Mouse (Mus musculus) heart, adult 2 months (tissue): ENCODE data around the gene Gja10. TPM values are rescaled to one million over a fixed set of nuclear protein-coding genes. Genes with fewer than 3 reads are reported as not detected.
A peak's percentile ranks its signal among the peaks of the same experiment; 100 is the strongest.

Experiments
- DNase-seq, 2 experiments: peaks; one replicate each; pipeline ENCODE4 v3.0.0; 2021
- H3K27ac ChIP-seq: fragments of 200-600 bp; 2 replicates; pipeline ENCODE4 v1.8.1; 2022
- H3K27me3 ChIP-seq: fragments of 200-500 bp; 2 replicates; pipeline ENCODE4 v1.6.1; 2012; ENCODE audit warnings: mild to moderate bottlenecking, low read length, inconsistent platforms, mixed read lengths; ENCODE audit not compliant: control insufficient read depth, insufficient read depth
- H3K36me3 ChIP-seq: fragments of 200-500 bp; 2 replicates; pipeline ENCODE4 v1.6.1; 2012; ENCODE audit warnings: low read length, inconsistent platforms; ENCODE audit not compliant: control insufficient read depth, insufficient read depth
- H3K4me1 ChIP-seq: fragments of 200-500 bp; 2 replicates; pipeline ENCODE4 v1.6.1; 2011; ENCODE audit warnings: low read length; ENCODE audit not compliant: control insufficient read depth, insufficient read depth
- H3K4me3 ChIP-seq: fragments of 200-600 bp; 2 replicates; pipeline ENCODE4 v1.8.1; 2022
- H3K79me2 ChIP-seq: fragments of 200-500 bp; replicated peaks from 2 replicates; pipeline ENCODE4 v1.6.1; 2012; ENCODE audit warnings: mild to moderate bottlenecking, inconsistent platforms, low read length, moderate library complexity, mixed read lengths; ENCODE audit not compliant: control insufficient read depth, insufficient read depth
- H3K9ac ChIP-seq: fragments of 200-500 bp; 2 replicates; pipeline ENCODE4 v1.6.1; 2012; ENCODE audit warnings: low read depth, mild to moderate bottlenecking, control low read depth, inconsistent platforms, low read length, mixed read lengths
- CTCF ChIP-seq: fragments of 200-600 bp; IDR thresholded peaks from 2 replicates; pipeline ENCODE4 v1.8.1; 2022; ENCODE audit warnings: antibody characterized with exemption, mild to moderate bottlenecking, moderate library complexity
- EP300 ChIP-seq: fragments of 200-500 bp; IDR thresholded peaks from 2 replicates; pipeline ENCODE4 v1.6.1; 2011; ENCODE audit warnings: low read depth, low read length, control low read depth; ENCODE audit not compliant: insufficient read depth
- POLR2A ChIP-seq: fragments of 200-500 bp; IDR thresholded peaks from 2 replicates; pipeline ENCODE4 v1.6.1; 2011; ENCODE audit warnings: mild to moderate bottlenecking, low read depth, low read length, control low read depth; ENCODE audit not compliant: insufficient read depth
- WGBS: fragments of 180-500 bp; shearing (Covaris S2); methylation state at CpG from one replicate; pipeline ENCODE4 v1.1.7; 2018; 5-methylcytosine and 5-hydroxymethylcytosine counted together
- intact Hi-C: fragments of 180-260 bp; cut with DNase I; formaldehyde crosslinking; loops from one replicate; pipeline ENCODE4 v1.15.1; 2025
- polyA plus RNA-seq: library from polyadenylated mRNA; depleted of rRNA; stranded (reverse); fragments of >200 nt; gene quantifications from 2 replicates; pipeline ENCODE4 v1.2.3, GENCODE M21; 2012; rRNA removed
- total RNA-seq, 2 experiments: library from RNA; stranded (reverse); gene quantifications; 2 replicates each; pipeline ENCODE4 v1.2.3; 2021

Gja10 gene
- total and polyA plus RNA-seq, 3 experiments, result not detected

- intact Hi-C loops, result no loop called here
- Histone ChIP-seq H3K79me2 (no peaks in the 10 kb centered on the region), H3K4me3 (no peak overlapping the region), H3K27ac (no peak overlapping the region), H3K27me3 (no peaks in the 10 kb centered on the region), H3K4me1 (no peaks in the 10 kb centered on the region), H3K36me3 (no peaks in the 10 kb centered on the region), H3K9ac (no peak overlapping the region)
- 59% methylated on average over 6 of the region's 6 CpGs for WGBS
- peak in 1 of 2 experiments; percentile 27 for DNase-seq
- no peak for TF ChIP-seq POLR2A
- no peak for TF ChIP-seq CTCF
- no peak for TF ChIP-seq EP300
Observed at GRCm38 (mm10) chr4:32560246-32560645, 42.3 kb downstream of the Gja10 start.

GRCm38 (mm10) chr4:32555506-32555905 is 47.1 kb downstream of the Gja10 start:
- H3K27me3 ChIP-seq, result no peaks in the 10 kb centered on the region
- no peak for TF ChIP-seq CTCF
- TF ChIP-seq POLR2A, result no peak
- TF ChIP-seq EP300, result no peak
- H3K27ac ChIP-seq, result no peak overlapping the region
- intact Hi-C loops, result no loop called here
- no peaks in the 10 kb centered on the region for H3K79me2 ChIP-seq
- no peaks in the 10 kb centered on the region for H3K4me1 ChIP-seq
- no peak overlapping the region for H3K9ac ChIP-seq
- H3K36me3 ChIP-seq, result no peaks in the 10 kb centered on the region
- DNase-seq, result no peak
- 58% methylated on average over 7 of the region's 7 CpGs for WGBS
- H3K4me3 ChIP-seq, result no peak overlapping the region

GRCm38 (mm10) chr4:32551337-32551736 is 51.2 kb downstream of the Gja10 start:
- intact Hi-C loops, result loop anchor here (5.0 kb wide), 1 partner anchor 494 kb away; no protein-coding TSS in a partner anchor
- no peak for DNase-seq
- WGBS, result 58% methylated on average over 4 of the region's 4 CpGs

GRCm38 (mm10) chr4:32549150-32549549 is 53.4 kb downstream of the Gja10 start:
- H3K27me3 ChIP-seq, result no peaks in the 10 kb centered on the region
- WGBS, result 70% methylated on average over 1 of the region's 1 CpGs
- intact Hi-C loops, result no loop called here

More at GRCm38 (mm10) chr4:32551337-32551736, 51.2 kb downstream of the Gja10 start:
- Histone ChIP-seq H3K27ac (no peak overlapping the region), H3K9ac (no peak overlapping the region), H3K4me1 (no peaks in the 10 kb centered on the region), H3K4me3 (no peak overlapping the region), H3K27me3 (no peaks in the 10 kb centered on the region), H3K79me2 (no peaks in the 10 kb centered on the region), H3K36me3 (no peaks in the 10 kb centered on the region)
- TF ChIP-seq CTCF, result peak; percentile 77
- no peak for TF ChIP-seq POLR2A

More at GRCm38 (mm10) chr4:32549150-32549549, 53.4 kb downstream of the Gja10 start:
- TF ChIP-seq CTCF, result no peak
- no peak overlapping the region for H3K9ac ChIP-seq
- H3K4me1 ChIP-seq, result no peaks in the 10 kb centered on the region
- no peak overlapping the region for H3K4me3 ChIP-seq
- DNase-seq, result no peak
- H3K27ac ChIP-seq, result no peak overlapping the region
- H3K36me3 ChIP-seq, result no peaks in the 10 kb centered on the region
- no peaks in the 10 kb centered on the region for H3K79me2 ChIP-seq

Other genes starting within 250 kb of the Gja10 start
- 1 to 10 TPM; 4.9 to 6.7 TPM for gene Casp8ap2, start 12.7 kb upstream of the Gja10 start, total RNA-seq
- gene Casp8ap2, start 12.7 kb upstream of the Gja10 start, polyA plus RNA-seq, result 2.5 and 4.2 TPM in 2 replicates
- gene Mdn1, start 54.4 kb upstream of the Gja10 start, total RNA-seq, result 1 to 10 TPM; 8.7 to 8.8 TPM
- 4.9 and 6.4 TPM in 2 replicates for gene Mdn1, start 54.4 kb upstream of the Gja10 start, polyA plus RNA-seq
- gene Lyrm2, start 197.5 kb upstream of the Gja10 start, total RNA-seq, result 10 to 100 TPM; 34.4 TPM
- 16.1 and 22.2 TPM in 2 replicates for gene Lyrm2, start 197.5 kb upstream of the Gja10 start, polyA plus RNA-seq